Mouse (Mus musculus): ENCODE data around the gene Zfp14.

- TF ChIP-seq EP300 (IDR thresholded peaks at IDR 0.05), result no peak
- no peak for TF ChIP-seq CTCF (IDR thresholded peaks at IDR 0.05)
Observed at GRCm38 (mm10) chr7:30092666-30093065, 41.5 kb upstream of the Zfp14 start.
